Mouse (Mus musculus) megakaryocyte, adult 5-6 weeks (primary cell): ENCODE results near the gene Dnttip1. TPM values are rescaled to one million over a fixed set of nuclear protein-coding genes. Genes with fewer than 3 reads are reported as not detected.

Source experiments
- ATAC-seq: 2 replicates; pipeline ENCODE4 v1.8.0; 2016; ENCODE audit warnings: mild to moderate bottlenecking, inconsistent platforms; ENCODE audit not compliant: poor library complexity, severe bottlenecking
- total RNA-seq, 2 experiments: library from RNA; stranded (forward) in 1 of 2; stranded (reverse) in 1 of 2; fragments of 153-499, 151-499 nt in 1 of 2; fragments of 221-1000, 200-1000 nt in 1 of 2; gene quantifications; 2 replicates each; pipeline versions ENCODE4 v1.2.3 to v1.2.4; 2015 to 2017

Dnttip1 gene
- total RNA-seq, 2 experiments from 2014 or later = 18.5 to 27.3 TPM

DNA sequence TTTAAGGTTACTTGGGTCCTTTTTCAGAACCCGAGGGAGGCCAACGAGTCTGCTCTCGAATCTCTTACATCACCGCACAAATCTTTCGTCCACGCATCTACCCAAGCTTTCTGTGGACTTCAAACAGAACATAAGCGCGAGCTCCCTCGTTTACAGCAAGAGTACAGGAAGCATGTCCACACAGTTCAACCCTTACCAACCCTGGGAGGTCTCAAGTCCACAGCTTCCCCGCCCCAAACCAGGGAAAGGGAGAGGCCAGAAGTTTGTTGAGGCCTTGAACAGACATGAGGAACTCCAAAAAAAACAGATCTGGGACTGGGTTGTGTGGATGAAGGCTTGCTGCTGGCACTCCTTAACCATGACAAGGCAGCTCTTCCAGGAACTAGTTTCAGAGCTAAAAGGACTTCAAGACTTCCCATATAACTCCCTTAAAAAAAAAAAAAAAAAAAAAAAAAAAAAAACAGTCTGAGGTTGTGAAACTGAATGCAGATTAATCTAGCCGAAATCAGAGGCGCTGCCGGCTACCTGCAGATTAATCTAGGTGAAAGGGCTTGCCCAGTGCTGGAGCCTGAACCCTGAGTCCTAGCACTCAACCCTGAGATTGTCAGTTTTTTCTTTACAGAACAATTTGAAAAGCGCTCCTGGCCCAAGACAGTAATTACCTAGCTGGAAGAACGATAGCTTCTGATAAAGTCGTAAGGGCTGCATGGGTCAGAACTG lies 57.6 kb downstream of the Dnttip1 start:
- no peak for ATAC-seq

DNA sequence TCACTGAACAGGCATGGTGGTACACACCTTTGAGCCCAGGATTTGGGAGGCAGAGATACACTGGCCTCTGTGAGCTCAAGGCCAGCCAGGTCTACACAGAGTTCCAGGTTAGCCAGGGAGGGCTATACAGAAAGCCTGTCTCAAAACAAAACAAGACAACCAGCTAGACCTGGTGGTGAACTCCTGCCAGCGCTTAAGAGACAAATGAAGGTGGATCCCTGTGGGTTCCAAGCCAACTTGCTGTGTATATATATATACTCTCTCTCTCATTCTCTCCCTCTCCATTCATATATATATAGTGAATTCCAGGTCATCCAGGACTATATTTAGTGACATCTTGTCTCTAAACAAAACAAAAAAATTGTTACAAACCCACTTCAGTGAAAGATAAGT lies 58.1 kb downstream of the Dnttip1 start:
- ATAC-seq = no peak

- peak; percentile 92 for ATAC-seq
These were observed 58.9 kb downstream of the Dnttip1 start, which contains the start of the genes Acot8 and Zswim3 for GRCm38 (mm10) chr2:164804533-164805331. TSS of gene Acot8 (minus strand) at chr2:164804882. TSS of gene Zswim3 (plus strand) at chr2:164805098.

DNA sequence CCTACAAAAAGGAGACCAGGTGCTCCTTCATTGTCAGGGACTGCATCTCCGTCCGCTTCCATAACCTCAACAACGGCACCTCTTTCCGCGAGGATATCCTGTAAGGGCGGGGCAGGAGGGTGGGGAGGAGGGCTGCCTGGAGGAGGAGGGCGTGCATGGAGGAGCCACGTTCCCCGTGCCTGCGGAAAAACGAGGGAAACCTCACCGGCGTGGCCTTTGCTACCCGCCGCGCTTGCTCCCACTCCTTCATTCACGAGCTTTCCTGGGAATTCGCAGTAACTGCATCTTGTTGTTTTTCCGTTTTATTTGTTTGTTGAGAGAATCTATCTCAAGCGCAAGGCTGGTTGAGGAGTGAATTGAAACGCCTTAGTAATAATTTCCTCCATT lies 59.5 kb downstream of the Dnttip1 start:
- peak; percentile 47 for ATAC-seq

GRCm38 (mm10) chr2:164806614-164807013 lies 60.8 kb downstream of the Dnttip1 start:
- no peak for ATAC-seq

GRCm38 (mm10) chr2:164813557-164813956 lies 67.8 kb downstream of the Dnttip1 start:
- ATAC-seq = no peak

DNA sequence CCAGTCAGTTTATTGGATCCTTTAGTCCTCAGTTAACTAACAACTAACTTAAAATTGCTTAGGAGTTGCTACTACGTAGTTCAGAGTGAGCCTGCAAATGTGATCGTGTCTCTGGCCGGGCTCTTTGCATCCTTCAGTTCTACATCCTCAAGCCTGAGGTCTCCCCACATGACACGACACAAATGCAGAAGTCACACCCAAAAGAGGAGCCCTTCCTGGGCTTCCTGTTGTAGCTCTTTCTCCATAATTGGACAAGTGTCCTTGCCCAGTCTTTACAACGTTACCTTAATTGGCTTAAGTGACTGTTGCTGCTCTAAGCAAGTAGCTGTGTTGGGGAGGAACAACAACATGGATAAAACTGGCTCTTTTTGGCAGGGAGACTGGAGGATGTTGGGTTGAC lies 69.6 kb downstream of the Dnttip1 start:
- peak; percentile 91 for ATAC-seq

DNA sequence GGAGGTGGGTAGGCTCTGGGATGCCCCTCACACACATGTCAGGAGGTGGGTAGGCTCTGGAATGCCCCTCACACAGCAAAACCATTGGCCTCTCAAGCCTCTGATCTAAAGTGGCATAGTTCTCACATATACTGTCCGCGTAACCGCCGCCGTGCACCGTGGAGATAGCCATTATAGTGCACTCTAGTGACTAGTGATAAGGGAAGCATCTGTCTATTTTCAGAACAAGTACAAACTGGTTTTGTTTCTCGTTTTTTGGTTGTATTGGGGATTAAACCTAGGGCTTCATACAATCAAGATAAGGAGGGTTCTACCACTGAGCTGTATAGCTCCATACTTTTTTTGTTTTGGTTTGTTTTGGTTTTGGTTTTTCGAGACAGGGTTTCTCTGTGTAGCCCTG lies 70.0 kb downstream of the Dnttip1 start:
- peak; percentile 41 for ATAC-seq

- no peak for ATAC-seq
These were observed 71.4 kb downstream of the Dnttip1 start for GRCm38 (mm10) chr2:164817206-164817605.

DNA sequence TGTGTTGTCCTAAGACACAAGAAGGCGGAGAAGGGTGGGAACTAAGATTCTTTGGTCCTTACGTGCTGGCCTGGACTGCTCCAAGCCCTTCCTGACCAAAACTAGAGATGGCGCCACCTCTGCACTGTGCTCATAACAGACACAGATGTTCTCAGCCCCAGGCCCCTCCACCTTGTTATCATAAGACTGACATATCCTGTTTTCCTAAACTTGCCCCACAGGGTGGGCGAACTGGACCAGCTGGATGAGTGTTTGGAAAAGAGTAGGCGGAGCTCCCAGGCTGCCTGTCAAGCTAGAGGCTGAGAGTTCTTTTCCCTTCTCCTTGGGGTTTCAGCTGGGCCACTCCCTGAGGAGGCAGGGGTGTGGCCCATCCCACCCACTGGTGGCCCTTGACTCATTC lies 71.9 kb downstream of the Dnttip1 start:
- ATAC-seq = no peak

Other genes with a start within 250 kb of the Dnttip1 start
- gene Pigt, start 248.5 kb upstream of the Dnttip1 start, total RNA-seq (2015) = 69.0 and 70.8 TPM in 2 replicates
- gene Pigt, start 248.5 kb upstream of the Dnttip1 start, total RNA-seq (2017) = 30.8 and 43.0 TPM in 2 replicates
- not detected in 2 replicates for gene Wfdc2, start 183.6 kb upstream of the Dnttip1 start, total RNA-seq (2015)
- gene Wfdc2, start 183.6 kb upstream of the Dnttip1 start, total RNA-seq (2017) = not detected in 2 replicates
- not detected in 2 replicates for gene Spint3, start 172.5 kb upstream of the Dnttip1 start, total RNA-seq (2015)
- gene Spint3, start 172.5 kb upstream of the Dnttip1 start, total RNA-seq (2017) = not detected in 2 replicates
- not detected in 2 replicates for gene Wfdc6a, start 160.5 kb upstream of the Dnttip1 start, total RNA-seq (2015)
- gene Wfdc6a, start 160.5 kb upstream of the Dnttip1 start, total RNA-seq (2017) = not detected in 2 replicates
- not detected in 2 replicates for gene Eppin, start 152.4 kb upstream of the Dnttip1 start, total RNA-seq (2015)
- gene Eppin, start 152.4 kb upstream of the Dnttip1 start, total RNA-seq (2017) = not detected in 2 replicates
- gene Wfdc6b, start 132.5 kb upstream of the Dnttip1 start, total RNA-seq (2015) = not detected in 2 replicates
- gene Wfdc6b, start 132.5 kb upstream of the Dnttip1 start, total RNA-seq (2017) = not detected in 2 replicates
- not detected in 2 replicates for gene Wfdc8, start 132.4 kb upstream of the Dnttip1 start, total RNA-seq (2015)
- not detected in 2 replicates for gene Wfdc8, start 132.4 kb upstream of the Dnttip1 start, total RNA-seq (2017)
- not detected in 2 replicates for gene Wfdc16, start 107.2 kb upstream of the Dnttip1 start, total RNA-seq (2015)
- gene Wfdc16, start 107.2 kb upstream of the Dnttip1 start, total RNA-seq (2017) = not detected in 2 replicates
- not detected in 2 replicates for gene Wfdc10, start 89.9 kb upstream of the Dnttip1 start, total RNA-seq (2015)
- not detected in 2 replicates for gene Wfdc10, start 89.9 kb upstream of the Dnttip1 start, total RNA-seq (2017)
- gene Wfdc9, start 89.4 kb upstream of the Dnttip1 start, total RNA-seq (2015) = not detected in 2 replicates
- not detected in 2 replicates for gene Wfdc9, start 89.4 kb upstream of the Dnttip1 start, total RNA-seq (2017)
- not detected in 2 replicates for gene Wfdc11, start 71.9 kb upstream of the Dnttip1 start, total RNA-seq (2015)
- gene Wfdc11, start 71.9 kb upstream of the Dnttip1 start, total RNA-seq (2017) = not detected in 2 replicates
- gene Wfdc13, start 60.9 kb upstream of the Dnttip1 start, total RNA-seq (2015) = not detected in 2 replicates
- gene Wfdc13, start 60.9 kb upstream of the Dnttip1 start, total RNA-seq (2017) = not detected in 2 replicates
- not detected in 2 replicates for gene Spint4, start 47.5 kb upstream of the Dnttip1 start, total RNA-seq (2015)
- not detected in 2 replicates for gene Spint4, start 47.5 kb upstream of the Dnttip1 start, total RNA-seq (2017)
- gene Spint5, start 30.7 kb upstream of the Dnttip1 start, total RNA-seq (2015) = not detected in 2 replicates
- gene Spint5, start 30.7 kb upstream of the Dnttip1 start, total RNA-seq (2017) = not detected in 2 replicates
- gene Wfdc3, start 52 bp upstream of the Dnttip1 start, total RNA-seq (2015) = 1.0 TPM in 1 of 2 replicates, not detected in the other
- gene Wfdc3, start 52 bp upstream of the Dnttip1 start, total RNA-seq (2017) = not detected in 2 replicates
- 330 and 340 TPM in 2 replicates for gene Ube2c, start 23.9 kb downstream of the Dnttip1 start, total RNA-seq (2015)
- gene Ube2c, start 23.9 kb downstream of the Dnttip1 start, total RNA-seq (2017) = 228 and 247 TPM in 2 replicates
- gene Tnnc2, start 34.0 kb downstream of the Dnttip1 start, total RNA-seq (2015) = not detected in 2 replicates
- not detected in 2 replicates for gene Tnnc2, start 34.0 kb downstream of the Dnttip1 start, total RNA-seq (2017)
- 5.2 and 5.5 TPM in 2 replicates for gene Snx21, start 39.8 kb downstream of the Dnttip1 start, total RNA-seq (2015)
- gene Snx21, start 39.8 kb downstream of the Dnttip1 start, total RNA-seq (2017) = 3.2 and 5.0 TPM in 2 replicates
- 20.4 and 20.8 TPM in 2 replicates for gene Acot8, start 58.9 kb downstream of the Dnttip1 start, total RNA-seq (2015)
- 28.8 and 28.9 TPM in 2 replicates for gene Acot8, start 58.9 kb downstream of the Dnttip1 start, total RNA-seq (2017)
- gene Zswim3, start 59.1 kb downstream of the Dnttip1 start, total RNA-seq (2015) = 2.3 and 3.4 TPM in 2 replicates
- gene Zswim3, start 59.1 kb downstream of the Dnttip1 start, total RNA-seq (2017) = 1.7 and 3.4 TPM in 2 replicates
- 5.7 and 6.4 TPM in 2 replicates for gene Zswim1, start 76.7 kb downstream of the Dnttip1 start, total RNA-seq (2015)
- gene Zswim1, start 76.7 kb downstream of the Dnttip1 start, total RNA-seq (2017) = 2.9 TPM in 2 replicates
- not detected in 2 replicates for gene Spata25, start 82.6 kb downstream of the Dnttip1 start, total RNA-seq (2015)
- gene Spata25, start 82.6 kb downstream of the Dnttip1 start, total RNA-seq (2017) = not detected in 2 replicates
- gene Ctsa, start 86.9 kb downstream of the Dnttip1 start, total RNA-seq (2015) = 192 and 200 TPM in 2 replicates
- 224 and 228 TPM in 2 replicates for gene Ctsa, start 86.9 kb downstream of the Dnttip1 start, total RNA-seq (2017)
- 2.7 and 3.4 TPM in 2 replicates for gene Neurl2, start 87.5 kb downstream of the Dnttip1 start, total RNA-seq (2015)
- 1.6 and 1.8 TPM in 2 replicates for gene Neurl2, start 87.5 kb downstream of the Dnttip1 start, total RNA-seq (2017)
- 3.8 and 7.1 TPM in 2 replicates for gene Pltp, start 111.7 kb downstream of the Dnttip1 start, total RNA-seq (2015)
- 1.8 and 3.6 TPM in 2 replicates for gene Pltp, start 111.7 kb downstream of the Dnttip1 start, total RNA-seq (2017)
- gene Pcif1, start 133.3 kb downstream of the Dnttip1 start, total RNA-seq (2015) = 38.4 and 47.1 TPM in 2 replicates
- 31.2 and 33.4 TPM in 2 replicates for gene Pcif1, start 133.3 kb downstream of the Dnttip1 start, total RNA-seq (2017)
- 15.6 and 16.1 TPM in 2 replicates for gene Zfp335, start 165.8 kb downstream of the Dnttip1 start, total RNA-seq (2015)
- 9.4 and 10.0 TPM in 2 replicates for gene Zfp335, start 165.8 kb downstream of the Dnttip1 start, total RNA-seq (2017)
- gene Mmp9, start 194.8 kb downstream of the Dnttip1 start, total RNA-seq (2015) = 326 and 367 TPM in 2 replicates
- gene Mmp9, start 194.8 kb downstream of the Dnttip1 start, total RNA-seq (2017) = 217 and 317 TPM in 2 replicates
- 0.91 and 1.3 TPM in 2 replicates for gene Slc12a5, start 214.8 kb downstream of the Dnttip1 start, total RNA-seq (2015)
- gene Slc12a5, start 214.8 kb downstream of the Dnttip1 start, total RNA-seq (2017) = 0.48 and 0.89 TPM in 2 replicates